Mouse (Mus musculus) erythroid progenitor cell, adult 5-6 weeks (primary cell): ENCODE results near the gene Zfp830. TPM values are rescaled to one million over a fixed set of nuclear protein-coding genes. Genes with fewer than 3 reads are reported as not detected.

Source experiments
- total RNA-seq, 2 experiments: library from RNA; stranded (forward) in 1 of 2; stranded (reverse) in 1 of 2; fragments of 150-400 nt in 1 of 2; fragments of 186-747, 209-891 nt in 1 of 2; gene quantifications; 2 replicates each; pipeline versions ENCODE4 v1.2.3 to v1.2.4; 2015 to 2017; ENCODE audit warnings: low replicate concordance in 2 of 2

Zfp830 gene
- total RNA-seq, 2 experiments from 2014 or later: 18.4 to 21.9 TPM

Other genes starting within 250 kb of the Zfp830 start
- not detected in 2 replicates for gene Cct6b, start within 50 bp of the Zfp830 start, total RNA-seq (2015; ENCODE audit: low replicate concordance)
- not detected in 2 replicates for gene Cct6b, start within 50 bp of the Zfp830 start, total RNA-seq (2017; ENCODE audit: low replicate concordance)
- 2.1 and 6.8 TPM in 2 replicates for gene Lig3, start 16.8 kb downstream of the Zfp830 start, total RNA-seq (2015; ENCODE audit: low replicate concordance)
- 1.4 and 6.3 TPM in 2 replicates for gene Lig3, start 16.8 kb downstream of the Zfp830 start, total RNA-seq (2017; ENCODE audit: low replicate concordance)
- 57.4 and 59.5 TPM in 2 replicates for gene Rffl, start 106.9 kb downstream of the Zfp830 start, total RNA-seq (2015; ENCODE audit: low replicate concordance)
- 78.4 and 78.7 TPM in 2 replicates for gene Rffl, start 106.9 kb downstream of the Zfp830 start, total RNA-seq (2017; ENCODE audit: low replicate concordance)
- 2.9 and 5.9 TPM in 2 replicates for gene Rad51d, start 126.3 kb downstream of the Zfp830 start, total RNA-seq (2015; ENCODE audit: low replicate concordance)
- 4.4 and 4.5 TPM in 2 replicates for gene Rad51d, start 126.3 kb downstream of the Zfp830 start, total RNA-seq (2017; ENCODE audit: low replicate concordance)
- not detected in 2 replicates for gene Fndc8, start 127.8 kb downstream of the Zfp830 start, total RNA-seq (2015; ENCODE audit: low replicate concordance)
- gene Fndc8, start 127.8 kb downstream of the Zfp830 start, total RNA-seq (2017; ENCODE audit: low replicate concordance): not detected in 2 replicates
- gene Nle1, start 144.1 kb downstream of the Zfp830 start, total RNA-seq (2015; ENCODE audit: low replicate concordance): 2.5 and 7.1 TPM in 2 replicates
- gene Nle1, start 144.1 kb downstream of the Zfp830 start, total RNA-seq (2017; ENCODE audit: low replicate concordance): 1.1 and 2.6 TPM in 2 replicates
- not detected in 2 replicates for gene Unc45b, start 146.2 kb downstream of the Zfp830 start, total RNA-seq (2015; ENCODE audit: low replicate concordance)
- not detected in 2 replicates for gene Unc45b, start 146.2 kb downstream of the Zfp830 start, total RNA-seq (2017; ENCODE audit: low replicate concordance)
- gene Slfn5, start 187.0 kb downstream of the Zfp830 start, total RNA-seq (2015; ENCODE audit: low replicate concordance): 4.6 and 7.6 TPM in 2 replicates
- gene Slfn5, start 187.0 kb downstream of the Zfp830 start, total RNA-seq (2017; ENCODE audit: low replicate concordance): 4.5 and 5.5 TPM in 2 replicates
- 6.8 and 10.1 TPM in 2 replicates for gene Slfn9, start 227.5 kb downstream of the Zfp830 start, total RNA-seq (2015; ENCODE audit: low replicate concordance)
- 6.0 and 6.1 TPM in 2 replicates for gene Slfn9, start 227.5 kb downstream of the Zfp830 start, total RNA-seq (2017; ENCODE audit: low replicate concordance)